Mouse (Mus musculus): ENCODE measurements at regions not wholly inside any gene's neighbourhood (a gene's known extent, or its start where the extent isn't known, plus 50 kb on each side); places are given as distances from the start of the nearest gene placed in this dataset.

DNA sequence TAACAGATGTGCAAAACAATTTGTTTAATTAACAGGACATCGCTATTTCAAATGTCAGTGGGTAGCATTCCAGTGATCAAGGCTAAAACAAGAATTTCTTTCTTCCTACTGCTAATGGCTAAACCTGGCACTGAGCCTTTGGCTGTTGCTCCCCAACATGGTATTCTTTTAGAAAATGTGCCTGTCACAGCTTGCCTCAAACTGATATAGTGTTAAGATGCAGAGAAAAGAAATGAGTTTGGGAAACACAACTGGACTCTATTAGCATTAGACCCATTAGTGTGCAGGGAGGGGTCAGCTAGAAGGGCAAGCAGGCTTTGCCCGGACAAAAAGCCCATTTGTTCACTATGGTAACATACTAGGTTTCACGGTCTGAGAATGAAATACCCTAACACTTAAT, 297.8 kb downstream of the Nova1 start:
- no peak for TF ChIP-seq CTCF (IDR thresholded peaks at IDR 0.05; ENCODE audit: low read depth)
- no peak for TF ChIP-seq EP300 (IDR thresholded peaks at IDR 0.05; ENCODE audit: low read depth)
